Mouse (Mus musculus) heart, embryonic 12.5 days (tissue): ENCODE results near the gene Filip1l. TPM values are rescaled to one million over a fixed set of nuclear protein-coding genes. Genes with fewer than 3 reads are reported as not detected.

ENCODE experiments used
- ATAC-seq: fragments of 200-750 bp; cut with Nextera tagmentation; 2 replicates; pipeline ENCODE4 v1.8.0; 2017; ENCODE audit warnings: moderate TSS enrichment, moderate library complexity; ENCODE audit not compliant: insufficient number of reproducible peaks, low FRiP score
- H3K27ac ChIP-seq: fragments of 300-500 bp; sonication (generic); 2 replicates; pipeline ENCODE4 v1.5.1; 2016; ENCODE audit warnings: mild to moderate bottlenecking, moderate library complexity; ENCODE audit not compliant: poor library complexity, severe bottlenecking
- H3K27me3 ChIP-seq: fragments of 300-500 bp; sonication (generic); replicated peaks from 2 replicates; pipeline ENCODE4 v1.6.1; 2016; ENCODE audit warnings: mild to moderate bottlenecking, moderate library complexity
- H3K36me3 ChIP-seq: fragments of 300-500 bp; sonication (generic); 2 replicates; pipeline ENCODE4 v1.6.1; 2016; ENCODE audit warnings: mild to moderate bottlenecking, moderate library complexity
- H3K4me1 ChIP-seq: fragments of 300-500 bp; sonication (generic); replicated peaks from 2 replicates; pipeline ENCODE4 v1.6.1; 2016; ENCODE audit warnings: mild to moderate bottlenecking
- H3K4me2 ChIP-seq: fragments of 300-500 bp; sonication (generic); 2 replicates; pipeline ENCODE4 v1.6.1; 2016; ENCODE audit warnings: mild to moderate bottlenecking, moderate library complexity
- H3K4me3 ChIP-seq: fragments of 300-500 bp; sonication (generic); 2 replicates; pipeline ENCODE4 v1.5.1; 2016; ENCODE audit warnings: mild to moderate bottlenecking
- H3K9ac ChIP-seq: fragments of 300-500 bp; sonication (generic); 2 replicates; pipeline ENCODE4 v1.6.1; 2016; ENCODE audit warnings: mild to moderate bottlenecking, moderate library complexity
- H3K9me3 ChIP-seq: fragments of 300-500 bp; sonication (generic); replicated peaks from 2 replicates; pipeline ENCODE4 v1.6.1; 2016; ENCODE audit warnings: mild to moderate bottlenecking, moderate library complexity
- WGBS: fragments of 180-500 bp; shearing (Covaris S2); methylation state at CpG from one replicate; pipeline ENCODE4 v1.1.7; 2016; 5-methylcytosine and 5-hydroxymethylcytosine counted together
- polyA plus RNA-seq: library from polyadenylated mRNA; unstranded; fragments of >200 nt; fragmentation: Nextera tagmentation; extraction: Ambion mirVana; gene quantifications from 2 replicates; pipeline ENCODE4 v1.2.1, GENCODE M21; 2016

The Filip1l gene
- polyA plus RNA-seq, result 27.8 and 31.0 TPM in 2 replicates

- peaks cover 47% of the 10 kb centered on the region for H3K4me1 ChIP-seq
- no peaks in the 10 kb centered on the region for H3K36me3 ChIP-seq
- peak within 1 kb of the TSS; percentile 33 for H3K9ac ChIP-seq
- no peak for ATAC-seq
- peak within 1 kb of the TSS; percentile 11 for H3K4me3 ChIP-seq
- 61% methylated on average over 6 of the region's 6 CpGs for WGBS
- H3K4me2 ChIP-seq, result peak within 1 kb of the TSS; percentile 47
- no peaks in the 10 kb centered on the region for H3K9me3 ChIP-seq
- peak within 1 kb of the TSS; percentile 74 for H3K27ac ChIP-seq
- no peaks in the 10 kb centered on the region for H3K27me3 ChIP-seq
Observed at GRCm38 (mm10) chr16:57352751-57353150, at the start of gene Filip1l. Filip1l (plus strand) TSS chr16:57353093.

DNA sequence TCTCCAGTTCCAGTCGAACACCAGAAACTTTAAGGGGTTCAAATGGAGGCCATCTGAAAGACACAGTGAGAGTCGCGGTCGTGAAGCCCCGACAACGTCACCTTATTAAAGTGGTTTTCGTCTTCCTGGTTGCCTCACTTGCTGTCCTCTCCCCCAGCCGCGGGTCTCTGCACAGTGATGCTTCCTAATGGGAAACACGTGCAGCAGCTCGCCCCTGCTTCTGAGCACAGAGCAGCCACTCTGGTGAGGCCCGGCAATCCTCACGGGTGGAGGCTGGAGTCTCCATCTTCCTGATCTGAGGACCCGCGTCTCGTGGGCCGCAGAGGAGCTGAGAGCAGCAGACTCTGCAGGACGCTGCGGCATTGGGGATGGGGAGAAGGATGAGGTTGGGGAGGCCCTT is 49.2 kb upstream of the Filip1l start:
- H3K36me3 ChIP-seq, result no peaks in the 10 kb centered on the region
- H3K4me1 ChIP-seq, result peaks cover 16% of the 10 kb centered on the region
- 71% methylated on average over 19 of the region's 19 CpGs for WGBS
- no peak overlapping the region for H3K9ac ChIP-seq
- ATAC-seq, result no peak
- H3K9me3 ChIP-seq, result no peaks in the 10 kb centered on the region
- no peaks in the 10 kb centered on the region for H3K27me3 ChIP-seq
- H3K27ac ChIP-seq, result no peak overlapping the region
- no peak overlapping the region for H3K4me2 ChIP-seq
- no peak overlapping the region for H3K4me3 ChIP-seq

- ATAC-seq, result no peak
- Histone ChIP-seq H3K27ac (no peak overlapping the region), H3K4me3 (no peak overlapping the region), H3K36me3 (no peaks in the 10 kb centered on the region), H3K4me2 (no peak overlapping the region), H3K27me3 (no peaks in the 10 kb centered on the region), H3K9me3 (no peaks in the 10 kb centered on the region), H3K9ac (no peak overlapping the region), H3K4me1 (peaks cover 16% of the 10 kb centered on the region)
- 46% methylated on average over 6 of the region's 6 CpGs for WGBS
Observed at GRCm38 (mm10) chr16:57305463-57305862, 47.4 kb upstream of the Filip1l start.

DNA sequence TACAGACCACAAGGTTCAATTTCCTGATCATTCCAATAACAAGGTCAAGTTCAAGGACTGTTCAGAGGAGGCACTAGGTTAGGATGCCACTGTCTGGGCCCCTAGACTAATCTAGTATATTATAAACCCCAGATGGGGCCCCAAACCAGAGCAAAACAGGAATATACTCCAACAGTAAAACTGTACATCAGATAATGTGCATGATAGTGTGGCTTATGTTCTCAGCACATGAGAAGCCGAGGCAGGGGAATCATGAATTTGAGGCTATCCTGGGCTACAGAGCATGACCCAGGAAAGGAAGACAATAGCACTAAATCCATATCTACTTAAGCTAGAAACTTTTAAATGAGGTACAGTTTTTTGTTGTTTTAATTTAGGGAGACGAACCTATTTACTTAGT is 40.8 kb upstream of the Filip1l start:
- Histone ChIP-seq H3K4me1 (peaks cover under 1% of the 10 kb centered on the region), H3K9ac (no peak overlapping the region), H3K27ac (no peak overlapping the region), H3K4me3 (no peak overlapping the region), H3K4me2 (no peak overlapping the region), H3K27me3 (no peaks in the 10 kb centered on the region), H3K9me3 (no peaks in the 10 kb centered on the region), H3K36me3 (no peaks in the 10 kb centered on the region)
- 77% methylated on average over 2 of the region's 2 CpGs for WGBS
- no peak for ATAC-seq

DNA sequence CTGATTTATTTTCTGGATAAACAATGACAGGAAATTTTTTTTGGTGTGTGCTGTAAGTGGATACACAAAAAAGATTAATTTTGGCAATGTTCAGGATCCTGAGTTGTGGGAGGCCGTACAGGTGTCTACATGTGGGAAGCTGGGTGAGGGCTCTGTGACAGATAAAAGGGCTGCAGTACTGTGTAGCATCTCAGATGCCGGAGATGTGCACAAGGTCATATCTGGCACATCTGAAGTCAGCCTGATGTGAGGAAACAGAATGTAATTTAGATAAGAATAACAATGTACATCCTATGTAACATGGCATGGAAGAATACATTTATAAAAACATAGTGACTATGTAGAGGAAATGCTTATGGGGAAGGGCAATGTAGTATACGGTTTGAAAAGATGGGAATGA is 39.4 kb upstream of the Filip1l start:
- ATAC-seq, result no peak
- 79% methylated on average over 3 of the region's 3 CpGs for WGBS

DNA sequence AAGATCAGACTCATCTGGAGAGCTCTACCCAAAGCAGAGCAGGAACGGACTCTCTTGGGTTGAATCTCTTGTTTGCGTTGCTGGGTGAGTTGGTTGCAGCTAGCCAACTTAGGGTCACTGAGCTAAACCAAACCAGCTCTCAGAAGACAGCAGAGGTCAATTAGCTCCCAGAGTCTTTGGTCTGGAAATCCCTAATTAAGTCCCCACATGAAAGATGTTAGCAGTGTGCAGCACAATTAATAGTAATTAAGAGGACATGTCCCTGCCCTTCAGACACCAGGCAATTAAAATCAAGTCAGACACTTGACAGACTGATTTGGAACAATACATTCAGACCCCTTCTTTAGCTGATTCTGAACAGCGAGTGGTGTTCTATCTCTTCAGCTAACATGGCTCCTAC is 38.7 kb upstream of the Filip1l start:
- no peak for ATAC-seq
- H3K27ac ChIP-seq, result no peak overlapping the region
- 84% methylated on average over 3 of the region's 3 CpGs for WGBS

More for the DNA sequence above, 39.4 kb upstream of the Filip1l start:
- no peak overlapping the region for H3K9ac ChIP-seq
- H3K4me2 ChIP-seq, result no peak overlapping the region
- no peaks in the 10 kb centered on the region for H3K36me3 ChIP-seq
- no peaks in the 10 kb centered on the region for H3K27me3 ChIP-seq
- no peak overlapping the region for H3K4me3 ChIP-seq
- peaks cover 8% of the 10 kb centered on the region; the same call in 1 of the 2 replicates for H3K4me1 ChIP-seq
- no peaks in the 10 kb centered on the region for H3K9me3 ChIP-seq
- no peak overlapping the region for H3K27ac ChIP-seq

DNA sequence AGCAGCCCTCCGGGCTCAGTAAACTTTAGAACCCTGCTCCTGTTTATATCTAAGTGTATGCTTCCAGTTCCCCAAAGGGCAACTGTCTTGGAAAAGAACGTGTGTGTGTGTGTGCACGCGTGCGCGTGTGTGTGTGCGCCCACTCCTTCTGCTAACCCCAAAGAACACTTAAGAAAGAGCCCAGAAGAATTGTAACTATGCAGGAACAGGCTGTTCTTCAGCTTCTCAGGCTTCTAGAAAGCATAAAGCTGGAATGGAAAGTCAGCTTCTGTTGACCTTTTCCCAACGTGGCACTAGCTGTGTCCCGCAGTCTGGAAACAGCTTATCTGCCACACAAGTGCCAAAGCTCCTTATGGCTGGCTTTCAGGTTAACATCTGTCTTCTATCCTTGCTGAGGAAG is 37.9 kb upstream of the Filip1l start:
- H3K9ac ChIP-seq, result no peak overlapping the region

More for the DNA sequence above, 38.7 kb upstream of the Filip1l start:
- no peak overlapping the region for H3K9ac ChIP-seq
- peaks cover 8% of the 10 kb centered on the region; the same call in 1 of the 2 replicates for H3K4me1 ChIP-seq
- no peaks in the 10 kb centered on the region for H3K9me3 ChIP-seq
- H3K4me3 ChIP-seq, result no peak overlapping the region
- no peaks in the 10 kb centered on the region for H3K36me3 ChIP-seq
- no peaks in the 10 kb centered on the region for H3K27me3 ChIP-seq
- H3K4me2 ChIP-seq, result no peak overlapping the region

GRCm38 (mm10) chr16:57317127-57317526 is 35.8 kb upstream of the Filip1l start:
- no peaks in the 10 kb centered on the region for H3K27me3 ChIP-seq
- no peak overlapping the region for H3K9ac ChIP-seq
- H3K9me3 ChIP-seq, result no peaks in the 10 kb centered on the region
- H3K4me1 ChIP-seq, result peaks cover 8% of the 10 kb centered on the region; the same call in 1 of the 2 replicates
- H3K4me2 ChIP-seq, result no peak overlapping the region
- ATAC-seq, result no peak
- no peak overlapping the region for H3K4me3 ChIP-seq
- no peaks in the 10 kb centered on the region for H3K36me3 ChIP-seq
- H3K27ac ChIP-seq, result no peak overlapping the region
- 68% methylated on average over 4 of the region's 4 CpGs for WGBS

More for the DNA sequence above, 37.9 kb upstream of the Filip1l start:
- 79% methylated on average over 9 of the region's 9 CpGs for WGBS
- Histone ChIP-seq H3K4me2 (no peak overlapping the region), H3K4me1 (peaks cover 8% of the 10 kb centered on the region; the same call in 1 of the 2 replicates), H3K27ac (no peak overlapping the region), H3K36me3 (no peaks in the 10 kb centered on the region), H3K4me3 (no peak overlapping the region), H3K9me3 (no peaks in the 10 kb centered on the region), H3K27me3 (no peaks in the 10 kb centered on the region)
- no peak for ATAC-seq

DNA sequence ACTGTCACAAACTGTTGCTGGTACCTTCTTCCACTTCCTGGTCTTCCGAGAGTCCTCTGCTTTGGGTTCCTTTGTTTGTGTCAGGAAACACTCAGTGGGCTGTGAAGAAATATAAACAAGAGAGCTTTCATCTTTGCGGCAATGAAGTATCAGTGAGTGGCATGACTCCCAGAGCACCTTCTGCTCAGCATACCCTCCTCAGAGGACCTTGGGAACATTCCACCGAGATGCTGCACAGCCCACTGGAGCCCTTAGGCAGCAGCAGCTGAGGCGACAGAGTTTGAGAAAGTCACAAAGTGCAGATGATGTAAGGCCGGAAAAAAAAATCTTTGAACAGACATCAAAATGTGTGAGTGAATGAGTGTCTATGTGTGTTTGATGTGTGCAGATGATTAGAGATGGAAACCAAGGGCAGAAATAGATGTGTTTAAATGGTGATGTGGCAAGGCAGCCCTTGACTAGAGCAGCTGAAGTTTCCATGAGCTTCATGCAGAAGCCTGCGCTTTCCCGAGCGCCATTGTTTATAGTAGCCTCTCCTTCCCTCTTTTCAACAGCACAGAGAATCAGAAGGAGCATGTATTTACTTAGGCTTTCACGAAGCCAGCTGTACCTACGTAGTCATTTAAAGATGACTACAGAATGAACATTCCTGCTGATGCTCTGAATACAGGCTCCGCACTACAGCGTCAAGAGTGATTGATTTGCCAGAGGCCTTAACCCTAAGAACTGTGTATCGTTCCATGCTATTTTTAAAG is 34.8 kb upstream of the Filip1l start:
- Histone ChIP-seq H3K9ac (no peak overlapping the region), H3K27ac (no peak overlapping the region), H3K4me1 (peaks cover 8% of the 10 kb centered on the region; the same call in 1 of the 2 replicates), H3K36me3 (no peaks in the 10 kb centered on the region), H3K27me3 (no peaks in the 10 kb centered on the region), H3K9me3 (no peaks in the 10 kb centered on the region), H3K4me2 (no peak overlapping the region), H3K4me3 (no peak overlapping the region)
- 57% methylated on average over 13 of the region's 13 CpGs for WGBS
- no peak for ATAC-seq

GRCm38 (mm10) chr16:57318637-57319125 is 34.2 kb upstream of the Filip1l start:
- Histone ChIP-seq H3K4me2 (no peak overlapping the region), H3K9me3 (no peaks in the 10 kb centered on the region), H3K4me3 (no peak overlapping the region), H3K27me3 (no peaks in the 10 kb centered on the region), H3K27ac (no peak overlapping the region), H3K36me3 (no peaks in the 10 kb centered on the region), H3K4me1 (peaks cover 8% of the 10 kb centered on the region; the same call in 1 of the 2 replicates), H3K9ac (no peak overlapping the region)
- 79% methylated on average over 8 of the region's 8 CpGs for WGBS
- no peak for ATAC-seq

- 59% methylated on average over 7 of the region's 7 CpGs for WGBS
- Histone ChIP-seq H3K4me3 (no peak overlapping the region), H3K27me3 (no peaks in the 10 kb centered on the region), H3K4me2 (no peak overlapping the region), H3K9me3 (no peaks in the 10 kb centered on the region), H3K9ac (no peak overlapping the region), H3K4me1 (peaks cover 8% of the 10 kb centered on the region; the same call in 1 of the 2 replicates), H3K27ac (no peak overlapping the region), H3K36me3 (no peaks in the 10 kb centered on the region)
- no peak for ATAC-seq
Observed at GRCm38 (mm10) chr16:57319284-57320124, 33.4 kb upstream of the Filip1l start.
